Mouse (Mus musculus): ENCODE data around the gene Trim41.
A peak's percentile ranks its signal among the peaks of the same experiment; 100 is the strongest.
"Not testable (repeated sequence)": the region's sequence is repeated elsewhere in the genome, so short reads cannot be mapped to it uniquely, and the experiment has no call there.

Gene Trim41

GRCm38 (mm10) chr11:48816800-48817665 lies at the start of gene Trim41:
Gene Trim41 (minus strand): TSS chr11:48817353.
- peak; percentile 97 for DNase-seq (ENCODE audit: low spot score)

DNA sequence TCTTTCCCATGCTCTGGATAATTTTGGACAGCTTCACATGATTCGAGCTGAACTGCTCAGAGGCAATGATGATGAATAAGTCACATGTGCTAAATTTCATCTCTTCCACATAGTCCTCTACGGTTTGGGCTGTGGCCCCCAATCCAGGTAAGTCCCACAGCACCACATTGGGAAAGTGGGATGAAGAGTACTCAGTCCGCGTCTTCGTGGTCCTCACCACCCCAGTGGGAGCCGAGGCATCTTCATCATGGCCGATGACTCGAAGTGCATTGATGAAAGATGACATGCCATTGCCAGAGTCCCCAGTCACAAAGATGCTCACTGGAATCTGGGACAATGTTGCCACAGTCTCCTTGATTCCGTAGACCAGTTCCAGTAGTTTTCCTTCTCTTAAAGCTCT lies 49.3 kb upstream of the Trim41 start:
- no peak for DNase-seq (ENCODE audit: low spot score)

DNA sequence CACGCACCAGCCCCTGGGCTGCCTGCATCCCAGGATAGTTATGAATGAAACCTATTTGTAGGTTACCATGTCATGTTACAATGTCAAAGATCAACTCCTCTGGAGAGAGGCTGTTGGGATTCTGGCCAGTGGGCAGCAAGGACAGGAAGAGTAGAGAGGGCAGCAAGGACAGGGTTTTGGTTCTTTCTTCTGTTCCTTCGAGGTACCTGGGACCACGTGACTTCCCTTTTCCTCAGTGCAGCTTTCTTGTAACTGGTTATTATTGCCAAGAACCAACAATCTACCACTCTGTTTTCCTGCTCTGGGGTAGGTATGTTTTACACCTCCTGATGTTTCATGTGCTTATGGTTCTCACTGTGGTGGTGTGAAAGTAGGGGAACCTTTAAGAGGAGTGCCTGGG lies 46.7 kb upstream of the Trim41 start:
- DNase-seq (ENCODE audit: low spot score): no peak

DNA sequence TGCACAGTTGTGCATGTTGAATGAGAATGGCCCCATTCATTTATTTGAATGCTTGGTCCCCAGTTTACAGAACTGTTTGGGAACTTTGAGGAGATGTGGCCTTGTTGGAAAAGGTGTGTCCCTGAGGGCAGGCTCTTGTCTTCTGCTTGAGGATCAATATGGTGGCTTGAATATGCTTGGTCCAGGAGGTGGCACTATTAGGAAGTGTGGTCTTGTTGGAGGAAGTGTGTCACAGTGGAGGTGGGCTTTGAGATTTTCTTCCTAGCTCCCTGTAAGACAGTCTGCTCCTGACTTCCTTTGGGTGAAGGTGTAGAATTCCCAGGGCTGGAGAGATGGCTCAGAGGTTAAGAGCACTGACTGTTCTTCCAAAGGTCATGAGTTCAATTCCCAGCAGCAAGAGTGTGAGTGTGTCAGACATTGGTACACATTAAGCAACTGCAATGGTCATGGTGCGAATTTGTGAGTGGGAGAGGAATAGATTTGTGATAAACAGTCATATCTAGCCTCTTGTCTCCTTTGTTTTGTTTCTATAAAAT lies 45.7 kb upstream of the Trim41 start:
- no peak for DNase-seq (ENCODE audit: low spot score)

- DNase-seq (ENCODE audit: low spot score): peak; percentile 93
Observed at GRCm38 (mm10) chr11:48859014-48859413, 41.9 kb upstream of the Trim41 start.

DNA sequence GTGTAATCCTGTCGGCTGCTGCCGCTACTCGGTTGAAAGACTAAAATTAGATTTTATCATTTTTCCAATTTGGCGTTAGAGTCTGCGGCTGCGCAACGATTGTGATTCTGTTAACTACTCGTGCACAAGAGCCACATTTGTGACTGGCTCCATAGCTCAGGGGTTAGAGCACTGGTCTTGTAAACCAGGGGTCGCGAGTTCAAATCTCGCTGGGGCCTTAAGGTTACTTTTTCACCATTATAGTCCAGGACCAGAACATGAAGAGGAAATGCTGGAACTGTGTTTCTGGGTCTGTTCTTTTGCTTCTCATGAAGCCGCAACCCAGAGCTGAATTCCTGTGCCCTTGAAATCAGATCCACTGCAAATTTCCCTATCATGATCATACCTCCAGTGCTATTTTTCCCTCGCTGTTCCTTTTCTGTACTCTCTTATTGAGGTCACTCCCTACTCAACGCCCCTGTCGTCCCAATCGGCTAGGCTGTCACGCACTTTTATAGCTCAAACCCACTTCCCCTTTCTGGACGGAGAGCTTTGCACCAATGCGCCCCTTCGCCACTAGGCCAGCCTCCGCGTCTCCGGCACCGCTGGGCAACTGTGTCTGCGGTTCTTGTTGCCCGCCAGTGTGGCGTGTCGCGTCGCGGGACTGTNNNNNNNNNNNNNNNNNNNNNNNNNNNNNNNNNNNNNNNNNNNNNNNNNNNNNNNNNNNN lies 36.5 kb upstream of the Trim41 start:
- peak; percentile 91 for DNase-seq (ENCODE audit: low spot score)

DNA sequence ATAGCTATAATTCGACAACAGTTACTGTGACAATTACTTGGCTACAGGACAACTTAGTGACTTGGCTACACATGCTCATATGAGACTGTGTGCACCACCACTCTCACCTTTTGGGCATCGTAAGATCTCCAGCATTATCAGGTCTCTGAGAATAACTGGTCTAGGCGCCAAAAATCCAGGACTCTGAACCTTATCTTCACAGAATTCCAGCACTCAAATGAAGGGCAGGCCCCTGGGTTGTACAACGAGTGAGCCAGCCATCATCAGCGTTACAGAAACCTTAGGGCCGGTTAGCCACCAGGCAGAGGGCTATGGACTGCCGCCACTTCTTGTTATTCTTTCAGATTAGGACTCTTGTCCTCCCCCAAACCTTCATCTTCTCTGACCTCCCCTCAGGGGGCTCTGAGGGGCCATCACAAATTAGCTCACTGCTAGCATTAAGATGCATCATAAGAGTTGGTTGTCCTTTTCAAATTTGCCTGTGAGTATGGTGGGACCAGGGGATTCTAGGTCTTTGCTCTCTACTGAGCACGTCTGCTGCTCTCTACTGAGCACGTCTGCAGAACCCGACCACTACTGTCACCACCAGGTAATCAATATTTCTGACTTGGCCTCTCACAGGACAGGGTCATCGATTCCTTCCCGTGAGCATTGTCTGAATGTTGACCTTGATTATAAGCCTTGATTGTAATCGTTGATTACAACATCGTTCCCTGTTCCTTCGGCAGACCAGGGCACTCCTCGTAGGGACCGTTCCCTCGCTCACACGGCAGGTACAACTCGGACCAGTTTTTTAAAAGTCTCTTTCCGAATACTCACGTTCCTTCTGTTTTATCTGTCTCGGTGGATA lies 35.7 kb upstream of the Trim41 start:
- peak; percentile 49 for DNase-seq (ENCODE audit: low spot score)

- no peak for DNase-seq (ENCODE audit: low spot score)
Observed at GRCm38 (mm10) chr11:48852190-48852589, 35.0 kb upstream of the Trim41 start.

DNA sequence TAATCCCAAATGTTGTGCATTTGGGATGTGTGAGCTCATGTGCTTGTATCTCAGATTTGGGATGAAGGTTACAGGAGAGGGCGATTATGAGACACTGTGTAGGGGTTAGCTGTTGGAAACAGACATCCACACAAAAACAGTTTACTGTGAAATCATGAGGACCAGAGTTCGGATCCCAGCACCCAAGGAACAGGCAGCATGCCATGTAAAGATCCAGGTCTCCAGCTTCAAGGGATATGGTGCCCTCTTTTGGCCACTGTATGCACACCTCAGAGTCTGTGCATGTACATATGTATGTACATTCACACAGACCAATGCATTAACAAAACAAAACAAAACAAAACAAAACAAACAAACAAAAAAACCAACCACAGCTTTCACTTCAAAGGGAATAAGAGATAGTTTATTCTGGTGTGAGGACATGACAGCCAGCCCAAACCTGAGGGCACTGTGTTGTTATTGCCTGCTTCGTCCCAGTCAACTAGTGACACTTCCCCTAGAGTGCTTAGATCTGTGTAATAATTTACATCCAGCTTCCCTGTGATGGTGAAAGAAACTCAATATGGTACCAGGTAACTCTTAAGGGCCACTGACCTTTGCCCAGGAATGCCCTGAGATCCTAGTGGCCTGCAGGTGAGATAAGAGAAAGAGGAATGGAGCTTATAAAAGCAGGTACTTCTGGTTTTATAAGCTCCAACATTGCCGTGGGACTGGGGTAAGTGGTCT lies 34.3 kb upstream of the Trim41 start:
- DNase-seq (ENCODE audit: low spot score): no peak

- no peak for DNase-seq (ENCODE audit: low spot score)
Observed at GRCm38 (mm10) chr11:48850240-48850639, 33.1 kb upstream of the Trim41 start.

DNA sequence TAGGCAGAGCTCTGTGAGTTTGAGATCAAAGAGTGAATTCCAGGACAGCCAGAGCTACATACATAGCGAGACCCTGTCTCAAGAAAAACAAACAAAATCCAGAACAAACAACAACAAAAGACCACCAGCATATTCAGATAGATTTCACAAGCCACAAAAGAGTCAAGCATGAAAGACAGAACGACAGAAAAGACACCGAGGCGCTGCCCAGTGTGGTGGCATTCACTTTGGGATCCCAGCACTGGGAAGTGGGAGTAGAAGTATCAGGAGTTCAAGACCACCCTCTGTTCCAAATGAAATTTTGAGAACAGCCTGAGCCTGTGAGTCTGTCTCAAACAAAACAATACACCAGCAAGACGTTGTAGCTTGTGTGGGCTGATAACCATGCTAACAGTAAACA lies 29.7 kb upstream of the Trim41 start:
- no peak for DNase-seq (ENCODE audit: low spot score)

DNA sequence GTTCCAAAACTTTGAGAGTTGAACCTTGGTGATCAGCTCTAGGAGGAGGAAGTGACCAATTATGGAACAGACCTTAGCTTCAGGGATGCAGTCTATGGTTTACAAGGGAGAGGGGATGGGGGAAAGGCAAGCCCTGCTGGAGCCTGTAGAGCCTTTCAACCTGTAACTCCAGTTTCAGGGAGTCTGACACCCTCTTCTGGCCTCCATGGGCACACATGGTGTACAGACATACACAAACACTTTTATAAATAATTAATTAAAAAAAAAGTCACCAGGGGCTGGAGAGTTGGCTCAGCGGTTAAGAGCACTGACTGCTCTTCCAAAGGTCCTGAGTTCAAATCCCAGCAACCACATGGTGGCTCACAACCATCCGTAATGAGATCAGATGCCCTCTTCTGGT lies 29.2 kb upstream of the Trim41 start:
- DNase-seq (ENCODE audit: low spot score): not testable (repeated sequence)

DNA sequence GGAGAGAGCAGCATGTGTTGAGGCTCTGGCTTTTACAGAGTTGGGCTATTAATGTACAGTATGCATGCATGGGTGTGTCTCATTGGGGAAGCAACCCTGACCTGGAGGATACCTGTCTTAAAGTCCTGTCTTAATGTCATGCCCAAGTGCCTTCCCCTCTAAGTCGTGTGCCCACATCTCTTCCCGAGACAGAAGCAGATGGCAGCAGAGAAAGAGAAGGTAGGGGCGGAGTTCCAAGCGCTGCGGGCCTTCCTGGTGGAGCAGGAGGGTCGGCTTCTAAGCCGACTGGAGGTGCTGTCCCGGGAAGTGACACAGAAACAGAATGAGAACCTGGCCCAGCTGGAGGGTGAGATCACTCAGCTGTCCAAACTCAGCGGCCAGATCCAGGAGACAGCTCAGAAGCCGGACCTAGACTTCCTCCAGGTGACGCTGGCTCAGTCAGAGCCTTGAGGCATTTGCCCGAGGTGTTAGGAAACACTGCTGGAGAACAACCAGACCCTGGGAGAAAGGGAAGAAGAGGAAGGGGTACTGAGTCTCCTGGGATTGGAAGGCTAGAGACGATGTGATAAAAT lies 28.2 kb upstream of the Trim41 start:
- no peak for DNase-seq (ENCODE audit: low spot score)

GRCm38 (mm10) chr11:48844309-48844708 lies 27.2 kb upstream of the Trim41 start:
- no peak for DNase-seq (ENCODE audit: low spot score)

GRCm38 (mm10) chr11:48843202-48843601 lies 26.0 kb upstream of the Trim41 start:
- no peak for DNase-seq (ENCODE audit: low spot score)

DNA sequence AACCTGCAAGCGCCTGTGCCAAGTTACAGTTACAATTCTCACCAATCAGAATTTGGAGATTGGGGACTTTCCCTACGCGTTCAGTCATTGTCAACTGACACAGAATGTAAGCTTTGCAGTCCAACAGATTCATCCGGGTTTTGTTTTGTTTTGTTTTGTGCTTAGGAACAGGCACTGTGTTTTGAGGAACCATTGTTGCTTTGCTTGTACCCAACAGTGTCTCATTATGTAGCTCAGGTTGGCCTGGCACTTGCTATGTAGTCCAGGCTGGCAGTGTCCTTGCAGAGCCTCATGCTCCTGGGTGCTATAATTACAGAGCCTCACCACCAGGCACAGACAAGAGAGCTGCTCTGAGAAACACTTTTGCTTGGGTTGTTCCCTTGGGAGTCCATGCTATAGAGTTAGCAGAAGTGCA lies 25.2 kb upstream of the Trim41 start:
- DNase-seq (ENCODE audit: low spot score): no peak

GRCm38 (mm10) chr11:48841213-48841612 lies 24.1 kb upstream of the Trim41 start:
- no peak for DNase-seq (ENCODE audit: low spot score)

GRCm38 (mm10) chr11:48840805-48841204 lies 23.7 kb upstream of the Trim41 start:
- no peak for DNase-seq (ENCODE audit: low spot score)

GRCm38 (mm10) chr11:48838879-48839680 lies 21.9 kb upstream of the Trim41 start:
- DNase-seq (ENCODE audit: low spot score): no peak

GRCm38 (mm10) chr11:48838181-48838797 lies 21.1 kb upstream of the Trim41 start:
- DNase-seq (ENCODE audit: low spot score): peak; percentile 41

Data from embryo, embryonic 10 days (tissue).